Mouse (Mus musculus): Measurements from ENCODE around the gene Gpatch2l.

Gpatch2l gene

DNA sequence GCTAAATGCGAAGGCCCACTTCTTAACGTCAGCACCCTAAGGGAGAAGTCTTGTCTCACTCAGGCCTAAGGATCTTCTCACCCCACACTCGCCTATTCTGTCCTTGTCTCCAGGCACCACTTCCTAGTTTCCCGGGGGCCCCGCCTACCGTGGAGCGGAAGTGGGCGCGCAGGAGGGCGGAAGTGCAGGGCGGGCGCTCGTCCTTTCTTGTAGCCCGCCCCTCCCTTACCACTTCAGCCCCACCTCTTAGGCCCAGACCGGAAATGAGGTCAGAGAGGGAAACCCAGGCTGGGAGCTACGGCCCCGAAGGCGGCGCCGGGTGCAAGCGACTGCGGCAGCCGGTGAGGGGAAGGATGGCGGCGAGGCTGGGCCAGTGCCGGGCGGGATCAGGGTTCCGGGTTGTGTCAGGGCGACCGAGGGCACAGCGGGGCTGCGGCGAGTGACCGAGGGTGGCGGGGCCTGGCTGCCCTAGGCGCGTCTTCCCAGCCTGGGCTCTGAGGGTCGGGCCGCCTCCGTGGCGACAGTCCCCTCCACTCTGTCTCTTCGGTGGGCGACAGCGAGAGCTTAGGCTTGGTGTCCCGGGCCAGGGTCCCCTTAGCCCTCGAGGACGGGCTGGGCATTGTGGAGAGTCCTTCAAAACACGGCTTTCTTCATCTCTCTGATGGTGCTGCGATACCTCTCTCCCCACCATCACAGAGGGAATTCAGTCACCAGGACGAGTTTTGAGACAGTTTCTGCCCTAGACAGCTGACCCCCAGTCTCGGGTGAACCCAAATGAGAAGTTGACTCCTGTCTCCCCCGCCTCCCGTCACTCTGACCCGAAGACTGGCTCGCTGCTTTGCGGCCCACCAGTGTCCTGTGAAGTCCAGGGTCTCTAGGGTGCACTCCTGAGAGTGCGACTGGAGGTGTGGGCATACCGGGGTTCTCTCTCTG is at the start of gene Gpatch2l:
TSS of gene Gpatch2l (plus strand) at position 255 of the 933 bp plus-strand sequence.
- peak; percentile 88 for DNase-seq (ENCODE audit: extremely low read depth, low read depth)

- DNase-seq (ENCODE audit: extremely low read depth, low read depth): no peak
Observed at GRCm38 (mm10) chr12:86192036-86192449, 49.6 kb upstream of the Gpatch2l start.

GRCm38 (mm10) chr12:86196944-86197343 is 44.7 kb upstream of the Gpatch2l start:
- no peak for DNase-seq (ENCODE audit: extremely low read depth, low read depth)

DNA sequence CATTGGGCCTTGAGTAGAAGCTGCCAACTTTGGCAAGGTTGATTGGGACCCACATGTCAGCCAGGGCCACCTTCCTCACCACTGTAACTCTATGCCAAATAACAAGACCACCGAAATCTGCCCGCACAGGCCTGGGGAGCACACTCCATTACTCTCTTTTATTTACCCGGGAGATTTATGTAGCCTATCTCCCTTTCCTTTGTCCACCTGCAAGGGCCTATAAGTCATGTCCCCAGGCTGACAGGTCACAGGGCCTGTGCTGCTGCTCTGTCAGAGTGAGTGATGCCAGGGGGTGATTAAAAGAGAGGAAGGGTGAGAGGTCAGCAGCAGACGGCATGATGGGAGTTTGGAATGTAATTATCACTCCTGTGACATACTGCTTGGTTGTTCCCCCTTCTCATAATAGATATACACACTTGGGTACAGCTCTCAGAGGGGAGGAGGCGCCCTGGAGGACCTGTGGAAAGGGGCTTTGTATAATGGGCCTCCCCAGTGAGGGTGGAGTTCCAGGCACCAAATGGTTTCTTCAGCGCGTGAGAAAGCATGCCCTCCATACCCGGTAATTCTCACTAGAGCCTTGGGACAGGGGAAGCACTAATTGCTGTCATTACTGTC is 38.1 kb upstream of the Gpatch2l start:
- no peak for DNase-seq (ENCODE audit: extremely low read depth, low read depth)

DNA sequence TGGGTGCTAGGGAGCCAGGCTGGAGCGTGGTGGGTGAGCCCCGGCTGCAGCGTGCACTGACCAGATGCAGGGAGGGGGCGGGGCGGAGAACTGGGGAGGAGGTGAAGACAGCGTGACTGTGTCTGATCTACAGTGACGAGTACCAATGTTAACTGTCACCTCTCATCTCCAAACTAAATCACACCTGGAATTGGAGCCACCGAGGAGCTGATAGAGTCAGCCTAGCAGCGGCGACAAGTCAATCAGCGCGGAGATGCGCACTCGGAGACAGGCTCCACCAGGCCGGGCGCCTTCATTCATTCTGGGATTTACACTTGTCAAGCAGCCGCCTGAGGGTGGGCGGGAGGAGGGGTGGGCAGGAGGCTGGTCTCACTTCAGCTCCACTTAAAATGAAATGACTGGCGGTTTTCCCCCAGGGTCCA is 30.5 kb upstream of the Gpatch2l start:
- DNase-seq (ENCODE audit: extremely low read depth, low read depth): no peak

DNA sequence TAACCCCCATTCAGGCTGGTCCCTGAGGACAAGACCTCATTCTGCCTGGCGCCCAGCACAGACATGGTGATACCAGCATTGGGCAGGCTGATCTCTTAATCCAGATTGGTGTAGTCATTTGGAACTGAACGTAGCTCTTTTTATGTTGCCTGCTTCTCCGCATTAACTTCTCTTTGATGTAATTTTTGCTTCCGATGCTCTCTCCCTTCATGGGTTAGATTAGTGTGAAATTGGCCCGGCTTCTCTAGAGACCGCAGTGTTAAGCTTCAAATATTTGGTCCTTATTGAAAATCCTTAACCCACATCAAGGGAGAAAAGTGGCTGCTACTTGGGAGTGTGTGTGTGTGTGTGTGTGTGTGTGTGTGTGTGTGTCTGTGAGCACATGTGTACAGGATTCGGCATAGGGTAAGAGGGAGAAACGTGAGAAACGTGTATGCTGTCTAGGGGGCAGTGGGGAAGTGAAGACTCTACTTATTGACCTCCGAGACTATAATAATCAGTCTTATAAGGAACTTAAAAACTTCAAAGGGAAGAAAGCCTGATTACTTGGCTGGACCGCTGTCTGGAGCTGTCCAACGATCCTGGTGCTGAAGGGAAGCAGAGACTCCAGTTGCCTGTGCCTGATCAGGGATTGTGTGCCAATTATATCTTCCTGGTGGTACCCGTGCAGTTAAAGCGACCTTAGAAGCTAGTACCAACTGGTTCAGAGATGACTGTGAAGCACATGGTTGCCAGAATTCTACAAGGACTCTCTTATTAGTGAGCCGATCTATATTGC is 28.8 kb upstream of the Gpatch2l start:
- DNase-seq (ENCODE audit: extremely low read depth, low read depth): peak; percentile 8

DNA sequence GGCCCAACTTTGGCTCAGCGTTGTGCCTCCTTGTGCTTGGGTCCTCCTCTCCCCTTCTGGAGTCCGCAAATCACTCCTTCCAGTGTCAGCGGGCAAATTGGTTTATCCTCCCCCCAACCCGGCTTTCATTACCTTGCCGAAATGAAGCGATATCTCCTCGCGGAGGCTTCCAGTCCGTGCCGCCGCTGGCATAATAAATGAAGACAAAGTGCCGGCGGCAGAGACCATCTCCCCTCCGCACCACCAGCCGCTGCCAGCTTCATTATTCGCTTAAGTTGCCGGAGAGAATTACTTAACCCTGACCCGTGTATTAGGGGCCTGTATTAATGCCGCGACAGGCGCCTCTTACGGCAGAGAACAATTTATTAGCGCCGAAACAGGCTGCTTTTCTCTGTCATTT is 27.5 kb upstream of the Gpatch2l start:
- DNase-seq (ENCODE audit: extremely low read depth, low read depth): no peak

- no peak for DNase-seq (ENCODE audit: extremely low read depth, low read depth)
Observed at GRCm38 (mm10) chr12:86216687-86217421, 24.8 kb upstream of the Gpatch2l start.

GRCm38 (mm10) chr12:86220200-86221021 is 21.2 kb upstream of the Gpatch2l start:
- no peak for DNase-seq (ENCODE audit: extremely low read depth, low read depth)

GRCm38 (mm10) chr12:86221074-86221703 is 20.5 kb upstream of the Gpatch2l start:
- DNase-seq (ENCODE audit: extremely low read depth, low read depth): no peak

GRCm38 (mm10) chr12:86234295-86234694 is 7.4 kb upstream of the Gpatch2l start:
- no peak for DNase-seq (ENCODE audit: extremely low read depth, low read depth)

GRCm38 (mm10) chr12:86238736-86239135 is 2.9 kb upstream of the Gpatch2l start:
- DNase-seq (ENCODE audit: extremely low read depth, low read depth): no peak

DNA sequence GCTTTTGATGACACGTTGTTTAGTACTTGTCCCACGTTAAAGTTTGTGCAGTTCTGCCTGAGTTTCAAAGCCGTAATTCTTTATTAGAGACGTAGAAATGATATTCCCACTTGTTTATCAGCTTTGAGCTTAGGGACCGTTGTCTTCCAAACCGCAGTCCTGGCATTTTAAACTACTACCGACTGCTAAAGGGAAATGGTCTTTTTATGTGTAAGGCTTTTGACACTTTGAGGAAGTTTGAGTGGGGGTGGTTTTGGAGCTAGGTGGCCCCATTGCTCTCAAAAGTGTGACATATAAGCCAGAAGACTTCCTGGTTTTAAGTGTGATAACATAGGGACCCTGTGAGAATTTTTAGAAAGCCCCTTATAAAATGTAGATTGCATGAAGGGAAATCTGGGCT is 905 bp downstream of the Gpatch2l start:
- peak; percentile 90 for DNase-seq (ENCODE audit: extremely low read depth, low read depth)

GRCm38 (mm10) chr12:86243936-86244335 is 2.3 kb downstream of the Gpatch2l start:
- DNase-seq (ENCODE audit: extremely low read depth, low read depth): no peak

- DNase-seq (ENCODE audit: extremely low read depth, low read depth): no peak
Observed at GRCm38 (mm10) chr12:86250183-86250582, 8.5 kb downstream of the Gpatch2l start.

DNA sequence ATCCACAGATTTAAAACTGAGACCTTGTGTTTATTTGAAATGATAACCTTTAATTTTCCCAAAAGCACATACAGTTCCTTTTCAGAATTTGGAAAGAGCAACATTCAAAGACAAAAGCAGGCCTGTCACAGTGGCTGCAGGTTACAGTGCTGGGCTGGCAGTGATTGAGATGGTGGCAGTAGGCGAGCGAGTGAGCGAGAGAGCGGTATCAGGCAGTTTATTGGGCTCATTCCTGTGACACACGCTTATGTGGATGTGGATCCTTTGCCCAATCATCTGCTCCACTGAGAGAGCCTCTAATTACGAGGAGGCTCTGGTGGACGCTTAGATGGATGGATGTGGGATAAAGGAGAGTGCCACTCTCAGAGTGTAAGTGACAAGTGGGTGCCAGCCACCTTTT is 13.3 kb downstream of the Gpatch2l start:
- no peak for DNase-seq (ENCODE audit: extremely low read depth, low read depth)

DNA sequence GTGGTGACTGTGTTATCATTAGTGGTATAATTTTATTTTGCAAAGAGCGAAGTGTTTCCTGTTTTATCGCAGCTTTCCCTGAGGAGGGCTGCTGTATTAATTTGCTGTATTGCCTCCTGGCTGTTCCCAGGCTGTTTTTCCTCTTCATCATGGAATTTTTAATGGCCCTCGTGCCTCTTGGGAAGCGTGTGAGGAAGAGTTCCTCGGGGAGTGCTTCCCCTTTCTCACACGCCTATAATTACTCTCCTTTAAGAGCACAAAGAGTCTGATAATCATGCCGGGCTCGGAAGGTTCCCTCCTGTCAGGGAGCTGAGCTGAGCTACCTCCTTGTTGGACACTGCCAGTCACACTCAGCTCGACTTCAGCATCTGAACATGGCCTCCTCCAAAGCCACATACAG is 30.0 kb downstream of the Gpatch2l start:
- no peak for DNase-seq (ENCODE audit: extremely low read depth, low read depth)

GRCm38 (mm10) chr12:86274246-86274645 is 32.6 kb downstream of the Gpatch2l start:
- DNase-seq (ENCODE audit: extremely low read depth, low read depth): no peak

- no peak for DNase-seq (ENCODE audit: extremely low read depth, low read depth)
Observed at GRCm38 (mm10) chr12:86275731-86276130, 34.1 kb downstream of the Gpatch2l start.

- DNase-seq (ENCODE audit: extremely low read depth, low read depth): no peak
Observed at GRCm38 (mm10) chr12:86276463-86276862, 34.8 kb downstream of the Gpatch2l start.
